Mouse (Mus musculus): Measurements from ENCODE around the gene Epas1. TPM values are rescaled to one million over a fixed set of nuclear protein-coding genes. Genes with fewer than 3 reads are reported as not detected.
A peak's percentile ranks its signal among the peaks of the same experiment; 100 is the strongest.

Gene Epas1
- polyA plus RNA-seq, 2 experiments = 3.0 to 3.4 TPM

DNA sequence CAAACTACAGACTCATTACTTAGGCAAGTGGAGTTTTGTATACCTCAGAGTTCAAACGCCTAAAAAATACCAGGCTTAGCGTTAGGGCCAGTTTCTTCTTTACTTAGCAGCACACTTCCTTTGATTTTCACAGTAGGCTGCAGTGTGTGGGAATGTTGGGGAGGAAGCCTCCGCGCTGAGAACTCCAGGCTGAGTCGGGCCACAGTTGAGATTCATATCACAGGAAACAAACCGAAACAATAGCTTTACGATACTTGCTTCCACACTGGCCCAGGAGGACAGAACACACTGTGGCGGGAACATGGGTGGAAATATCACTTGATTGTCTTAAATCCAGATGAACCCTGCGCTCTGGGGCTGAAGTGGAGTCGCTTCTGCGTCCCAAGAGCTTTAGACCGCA is 47.0 kb downstream of the Epas1 start:
- Histone ChIP-seq H3K27me3 (ENCODE audit: control insufficient read depth, insufficient read depth, low read length) (no peaks in the 10 kb centered on the region), H3K27ac (no peak overlapping the region), H3K9me3 (ENCODE audit: control insufficient read depth, low read length) (no peaks in the 10 kb centered on the region), H3K4me1 (replicated peaks; ENCODE audit: control insufficient read depth in 2 of 2, insufficient read depth in 2 of 2, low read length in 1 of 2) (peaks cover 0 to 6% of the 10 kb centered on the region in 2 experiments; a peak in 2 of 4 replicates), H3K4me3 (ENCODE audit: insufficient read depth in 1 of 2, low read depth in 2 of 2, low read length in 2 of 2) (no peak overlapping the region), H3K36me3 (replicated peaks; ENCODE audit: control insufficient read depth, insufficient read depth, low read depth) (no peaks in the 10 kb centered on the region), H3K9ac (replicated peaks) (no peak overlapping the region), H3K4me2 (ENCODE audit: low read depth) (no peak overlapping the region)
- no peak for ATAC-seq (ENCODE audit: insufficient read depth)
- TF ChIP-seq EP300 (IDR thresholded peaks at IDR 0.05; ENCODE audit: low read depth) (no peak), CTCF (IDR thresholded peaks at IDR 0.05; ENCODE audit: low read depth) (no peak)
- DNase-seq (ENCODE audit: low read depth in 3 of 3, low spot score in 3 of 3) = no peak
- 23% methylated on average over 12 of the region's 12 CpGs for WGBS (ENCODE audit: insufficient replicate concordance)

DNA sequence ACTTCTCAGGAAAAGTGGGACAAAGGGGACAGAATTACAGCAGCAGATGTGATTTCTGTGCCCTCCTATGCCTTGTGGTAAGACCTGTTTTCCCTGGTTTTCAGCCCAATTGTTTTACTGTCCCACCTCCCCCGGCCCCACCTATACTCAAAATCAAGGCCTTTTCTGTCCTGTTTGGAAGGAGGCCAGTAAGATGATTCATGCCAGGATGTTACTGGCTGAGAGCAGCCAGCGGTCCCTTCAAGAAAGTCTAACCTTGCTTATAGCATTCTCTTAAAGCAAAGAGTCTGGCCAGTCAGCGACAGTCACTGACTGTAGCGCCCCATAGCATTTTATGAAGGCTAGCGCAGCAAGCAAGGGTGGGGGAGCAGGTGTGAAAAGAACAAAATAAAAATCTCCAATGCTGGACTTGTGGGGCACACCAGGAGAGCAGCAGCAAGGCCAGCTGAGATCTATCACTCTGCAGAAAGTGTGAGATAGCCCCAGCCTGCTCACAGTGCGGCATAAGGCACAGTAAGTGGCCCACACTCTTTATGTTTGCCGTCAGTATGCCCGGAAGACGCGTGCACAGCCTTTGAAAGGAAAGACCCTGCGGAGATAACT is 47.8 kb downstream of the Epas1 start:
- Histone ChIP-seq H3K9me3 (ENCODE audit: control insufficient read depth, low read length) (no peaks in the 10 kb centered on the region), H3K4me2 (ENCODE audit: low read depth) (no peak overlapping the region), H3K36me3 (replicated peaks; ENCODE audit: control insufficient read depth, insufficient read depth, low read depth) (no peaks in the 10 kb centered on the region), H3K27ac (no peak overlapping the region), H3K9ac (replicated peaks) (no peak overlapping the region), H3K4me1 (replicated peaks; ENCODE audit: control insufficient read depth in 2 of 2, insufficient read depth in 2 of 2, low read length in 1 of 2) (peaks cover 0 to 6% of the 10 kb centered on the region in 2 experiments; a peak in 2 of 4 replicates), H3K27me3 (ENCODE audit: control insufficient read depth, insufficient read depth, low read length) (no peaks in the 10 kb centered on the region), H3K4me3 (ENCODE audit: insufficient read depth in 1 of 2, low read depth in 2 of 2, low read length in 2 of 2) (no peak overlapping the region)
- no peak for DNase-seq (ENCODE audit: low read depth in 3 of 3, low spot score in 3 of 3)
- TF ChIP-seq CTCF (IDR thresholded peaks at IDR 0.05; ENCODE audit: low read depth) = no peak
- TF ChIP-seq EP300 (IDR thresholded peaks at IDR 0.05; ENCODE audit: low read depth) = no peak
- ATAC-seq (ENCODE audit: insufficient read depth) = no peak
- WGBS (ENCODE audit: insufficient replicate concordance) = 49% methylated on average over 11 of the region's 11 CpGs

DNA sequence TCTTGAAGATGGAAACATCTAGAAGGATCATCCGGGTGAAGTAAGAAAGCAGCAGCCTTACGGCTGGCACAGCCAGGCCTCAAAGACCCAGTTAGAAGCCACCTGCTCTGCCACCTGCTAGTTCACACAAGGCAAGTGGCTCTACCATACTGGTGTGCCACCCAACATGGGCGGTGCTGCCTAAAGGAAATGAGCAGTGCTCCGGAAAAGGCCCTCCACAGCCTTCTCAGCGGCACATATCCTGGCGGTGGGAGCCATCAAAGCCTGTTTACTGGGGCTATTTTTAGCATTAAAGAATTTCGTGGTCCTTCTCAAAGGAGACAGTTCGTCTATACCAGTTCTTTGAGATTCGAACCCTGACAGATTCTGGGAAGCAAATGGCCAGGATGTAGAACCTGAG is 48.4 kb downstream of the Epas1 start:
- Histone ChIP-seq H3K4me1 (replicated peaks; ENCODE audit: control insufficient read depth in 2 of 2, insufficient read depth in 2 of 2, low read length in 1 of 2) (peaks cover 0 to 6% of the 10 kb centered on the region in 2 experiments; a peak in 2 of 4 replicates), H3K4me3 (ENCODE audit: insufficient read depth in 1 of 2, low read depth in 2 of 2, low read length in 2 of 2) (no peak overlapping the region), H3K9ac (replicated peaks) (no peak overlapping the region), H3K27ac (no peak overlapping the region), H3K36me3 (replicated peaks; ENCODE audit: control insufficient read depth, insufficient read depth, low read depth) (no peaks in the 10 kb centered on the region), H3K27me3 (ENCODE audit: control insufficient read depth, insufficient read depth, low read length) (no peaks in the 10 kb centered on the region), H3K4me2 (ENCODE audit: low read depth) (no peak overlapping the region), H3K9me3 (ENCODE audit: control insufficient read depth, low read length) (no peaks in the 10 kb centered on the region)
- no peak for ATAC-seq (ENCODE audit: insufficient read depth)
- DNase-seq (ENCODE audit: low read depth in 3 of 3, low spot score in 3 of 3) = no peak
- no peak for TF ChIP-seq EP300 (IDR thresholded peaks at IDR 0.05; ENCODE audit: low read depth)
- TF ChIP-seq CTCF (IDR thresholded peaks at IDR 0.05; ENCODE audit: low read depth) = no peak
- WGBS (ENCODE audit: insufficient replicate concordance) = 24% methylated on average over 9 of the region's 9 CpGs

DNA sequence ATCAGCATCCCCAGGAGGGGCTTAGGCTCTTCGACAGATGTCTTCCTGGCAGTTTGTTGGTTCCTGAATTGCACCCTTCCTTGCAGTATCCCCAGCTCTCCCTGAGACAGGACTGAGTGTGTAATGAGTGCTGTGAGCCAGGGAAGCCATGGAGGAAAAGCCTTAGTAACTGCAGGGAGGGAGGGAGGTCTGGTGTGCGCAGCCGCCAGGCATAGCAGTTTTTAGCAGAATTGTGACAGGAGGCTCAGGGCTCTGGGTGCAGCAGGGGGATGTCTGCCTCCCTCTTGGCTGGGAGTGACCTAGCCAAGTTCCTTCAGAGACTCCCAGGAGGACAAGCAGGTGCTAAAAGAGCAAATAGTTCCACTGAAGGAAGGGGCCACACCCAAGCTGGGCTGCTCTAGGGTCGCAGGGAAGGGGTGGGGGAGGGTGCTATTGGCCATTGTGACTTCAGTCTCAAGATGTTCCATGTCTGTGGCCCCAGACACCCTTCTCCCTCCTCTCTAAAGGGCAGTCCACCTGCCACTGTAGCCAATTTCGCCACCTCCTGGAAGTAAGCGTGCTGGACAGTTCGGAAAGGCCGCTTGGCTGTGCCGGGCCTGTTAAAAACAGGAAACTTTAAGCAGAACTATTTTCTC is 49.0 kb downstream of the Epas1 start:
- DNase-seq (ENCODE audit: low read depth in 3 of 3, low spot score in 3 of 3) = no peak
- no peaks in the 10 kb centered on the region for H3K27me3 ChIP-seq (ENCODE audit: control insufficient read depth, insufficient read depth, low read length)
- H3K4me2 ChIP-seq (ENCODE audit: low read depth) = no peak overlapping the region
- no peak overlapping the region for H3K27ac ChIP-seq
- no peaks in the 10 kb centered on the region for H3K9me3 ChIP-seq (ENCODE audit: control insufficient read depth, low read length)
- TF ChIP-seq CTCF (IDR thresholded peaks at IDR 0.05; ENCODE audit: low read depth) = peak; percentile 30; the same call in 1 of the 2 replicates
- no peak for TF ChIP-seq EP300 (IDR thresholded peaks at IDR 0.05; ENCODE audit: low read depth)
- ATAC-seq (ENCODE audit: insufficient read depth) = no peak
- H3K36me3 ChIP-seq (replicated peaks; ENCODE audit: control insufficient read depth, insufficient read depth, low read depth) = no peaks in the 10 kb centered on the region
- H3K4me1 ChIP-seq (replicated peaks; ENCODE audit: control insufficient read depth in 2 of 2, insufficient read depth in 2 of 2, low read length in 1 of 2) = peaks cover 0 to 6% of the 10 kb centered on the region in 2 experiments; a peak in 2 of 4 replicates
- no peak overlapping the region for H3K9ac ChIP-seq (replicated peaks)
- WGBS (ENCODE audit: insufficient replicate concordance) = 34% methylated on average over 9 of the region's 9 CpGs
- no peak overlapping the region for H3K4me3 ChIP-seq (ENCODE audit: insufficient read depth in 1 of 2, low read depth in 2 of 2, low read length in 2 of 2)

DNA sequence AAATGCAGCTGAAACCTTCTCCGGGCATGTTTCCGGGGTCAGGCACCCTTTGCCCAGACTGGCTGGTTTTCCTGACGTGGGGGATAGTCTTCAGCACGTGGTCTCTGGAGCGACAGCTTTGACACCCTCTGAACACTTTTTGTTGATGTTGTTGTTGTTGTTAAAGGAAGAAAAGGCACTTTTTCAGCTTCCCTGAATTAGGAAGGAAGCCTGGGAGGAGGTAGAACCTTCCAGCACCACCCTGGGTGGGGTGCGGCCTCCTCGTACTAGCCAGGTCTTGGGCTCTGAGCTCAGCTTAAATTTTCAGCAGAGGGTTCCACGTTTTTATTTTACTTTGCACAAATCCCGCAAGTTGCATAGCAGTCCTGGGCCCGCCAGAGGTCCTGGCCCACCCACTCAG is 49.6 kb downstream of the Epas1 start:
- Histone ChIP-seq H3K4me1 (replicated peaks; ENCODE audit: control insufficient read depth in 2 of 2, insufficient read depth in 2 of 2, low read length in 1 of 2) (peaks cover 0 to 6% of the 10 kb centered on the region in 2 experiments; a peak in 2 of 4 replicates), H3K9ac (replicated peaks) (no peak overlapping the region), H3K36me3 (replicated peaks; ENCODE audit: control insufficient read depth, insufficient read depth, low read depth) (no peaks in the 10 kb centered on the region), H3K4me2 (ENCODE audit: low read depth) (no peak overlapping the region), H3K9me3 (ENCODE audit: control insufficient read depth, low read length) (no peaks in the 10 kb centered on the region), H3K27me3 (ENCODE audit: control insufficient read depth, insufficient read depth, low read length) (no peaks in the 10 kb centered on the region), H3K27ac (no peak overlapping the region), H3K4me3 (ENCODE audit: insufficient read depth in 1 of 2, low read depth in 2 of 2, low read length in 2 of 2) (no peak overlapping the region)
- DNase-seq (ENCODE audit: low read depth in 3 of 3, low spot score in 3 of 3) = no peak
- TF ChIP-seq CTCF (IDR thresholded peaks at IDR 0.05; ENCODE audit: low read depth) (no peak), EP300 (IDR thresholded peaks at IDR 0.05; ENCODE audit: low read depth) (no peak)
- ATAC-seq (ENCODE audit: insufficient read depth) = no peak
- 58% methylated on average over 10 of the region's 10 CpGs for WGBS (ENCODE audit: insufficient replicate concordance)

Data from liver, embryonic 14.5 days (tissue).